Mouse (Mus musculus): ENCODE measurements around the gene Dpp4. TPM values are rescaled to one million over a fixed set of nuclear protein-coding genes. Genes with fewer than 3 reads are reported as not detected.

Gene Dpp4
- polyA plus RNA-seq, 1 experiment from 2014 or later: 9.0 TPM

DNA sequence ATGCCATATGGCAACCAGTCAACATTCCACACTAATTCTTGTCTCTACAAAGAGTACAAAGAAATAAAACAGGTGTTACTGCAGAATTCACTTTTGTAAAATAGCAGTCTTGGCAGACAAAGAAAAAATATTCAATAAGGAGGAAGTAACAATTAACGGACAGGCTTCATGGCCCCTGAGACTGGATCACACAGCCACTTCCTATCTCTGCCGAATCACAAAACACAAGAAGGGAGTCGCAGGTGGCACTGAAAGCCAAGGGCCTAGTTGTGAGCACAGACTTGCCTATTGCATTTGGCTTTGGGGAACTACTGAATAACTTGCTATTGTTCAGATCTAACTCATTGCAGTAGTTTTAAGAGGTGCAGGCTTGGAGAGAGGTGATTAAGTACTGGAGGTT is 19.9 kb downstream of the Dpp4 start:
- no peaks in the 10 kb centered on the region for H3K4me1 ChIP-seq (ENCODE audit: insufficient read depth)
- ATAC-seq (no peak), DNase-seq (no peak)
- no peaks in the 10 kb centered on the region for H3K36me3 ChIP-seq (replicated peaks; ENCODE audit: insufficient read depth, low read length)
- no peak for TF ChIP-seq EP300 (IDR thresholded peaks at IDR 0.05; ENCODE audit: low read depth)
- no peak for TF ChIP-seq CTCF (IDR thresholded peaks at IDR 0.05; ENCODE audit: low read depth)
- H3K4me2 ChIP-seq (ENCODE audit: low read depth, low read length): no peak overlapping the region
- H3K27ac ChIP-seq (ENCODE audit: low read depth): peak overlapping the region; percentile 26; the same call in 1 of the 2 replicates
- no peaks in the 10 kb centered on the region for H3K9me3 ChIP-seq (ENCODE audit: low read length)
- H3K9ac ChIP-seq (replicated peaks): no peak overlapping the region
- no peak overlapping the region for H3K4me3 ChIP-seq (ENCODE audit: low read depth, low read length)
- no peaks in the 10 kb centered on the region for H3K27me3 ChIP-seq (ENCODE audit: insufficient read depth, low read length)
- 37% methylated on average over 3 of the region's 3 CpGs for WGBS (ENCODE audit: insufficient replicate concordance)

DNA sequence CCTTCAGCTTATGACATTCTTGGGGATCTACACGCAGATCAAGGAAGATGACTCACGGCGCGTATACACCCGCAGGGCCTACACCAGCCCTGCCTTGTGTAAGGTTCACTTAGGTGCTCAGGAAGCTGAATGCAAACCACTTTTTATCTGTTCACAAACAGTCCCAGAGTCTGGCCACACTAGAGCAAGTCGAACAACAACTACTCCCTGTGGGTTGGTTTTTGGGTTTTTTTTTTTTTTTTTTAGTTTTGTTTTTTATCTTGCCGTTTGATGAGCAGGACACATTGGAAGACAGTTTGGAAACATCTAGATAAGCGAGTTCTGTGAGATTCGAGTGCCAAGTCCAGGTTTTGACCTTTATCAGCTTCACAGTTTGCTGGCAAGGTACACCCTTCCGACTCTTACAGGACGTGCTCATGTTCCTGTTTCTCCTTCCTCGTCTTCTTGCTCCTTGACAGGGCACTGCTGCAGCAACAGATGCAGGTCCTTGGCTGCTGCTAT is 21.0 kb downstream of the Dpp4 start:
- Histone ChIP-seq H3K4me3 (ENCODE audit: low read depth, low read length) (no peak overlapping the region), H3K4me1 (ENCODE audit: insufficient read depth) (no peaks in the 10 kb centered on the region), H3K27ac (ENCODE audit: low read depth) (peak overlapping the region; percentile 58), H3K4me2 (ENCODE audit: low read depth, low read length) (no peak overlapping the region; the same call in 1 of the 2 replicates), H3K9ac (replicated peaks) (no peak overlapping the region), H3K27me3 (ENCODE audit: insufficient read depth, low read length) (no peaks in the 10 kb centered on the region), H3K9me3 (ENCODE audit: low read length) (no peaks in the 10 kb centered on the region), H3K36me3 (replicated peaks; ENCODE audit: insufficient read depth, low read length) (no peaks in the 10 kb centered on the region; the same call in 1 of the 2 replicates)
- ATAC-seq: peak; percentile 79
- WGBS (ENCODE audit: insufficient replicate concordance): 24% methylated on average over 12 of the region's 12 CpGs
- TF ChIP-seq CTCF (IDR thresholded peaks at IDR 0.05; ENCODE audit: low read depth) (no peak), EP300 (IDR thresholded peaks at IDR 0.05; ENCODE audit: low read depth) (peak; percentile 67; the same call in 1 of the 2 replicates)
- no peak for DNase-seq

DNA sequence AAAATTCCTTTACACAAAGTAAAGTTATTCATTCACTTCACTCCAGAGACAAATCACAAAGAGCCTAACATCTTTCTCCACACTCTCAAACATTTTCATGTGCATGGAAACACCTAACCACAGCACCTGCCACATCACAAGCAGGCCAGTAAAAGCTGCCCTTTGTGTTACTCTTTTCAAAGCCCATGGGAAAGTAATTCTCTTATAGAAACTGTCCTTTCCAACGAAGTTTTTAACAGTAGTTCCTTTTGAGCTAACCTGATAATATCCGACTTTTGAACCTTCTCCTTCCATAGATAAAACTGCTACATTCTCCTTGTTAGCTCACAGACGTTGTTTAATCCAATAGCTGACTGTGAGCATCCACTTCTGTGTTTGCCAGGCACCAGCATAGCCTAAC is 21.7 kb downstream of the Dpp4 start:
- ATAC-seq: no peak
- Histone ChIP-seq H3K9ac (replicated peaks) (no peak overlapping the region), H3K9me3 (ENCODE audit: low read length) (no peaks in the 10 kb centered on the region), H3K4me3 (ENCODE audit: low read depth, low read length) (no peak overlapping the region), H3K4me2 (ENCODE audit: low read depth, low read length) (no peak overlapping the region), H3K4me1 (ENCODE audit: insufficient read depth) (no peaks in the 10 kb centered on the region), H3K27me3 (ENCODE audit: insufficient read depth, low read length) (no peaks in the 10 kb centered on the region), H3K36me3 (replicated peaks; ENCODE audit: insufficient read depth, low read length) (no peaks in the 10 kb centered on the region; the same call in 1 of the 2 replicates), H3K27ac (ENCODE audit: low read depth) (peak overlapping the region; percentile 58; the same call in 1 of the 2 replicates)
- 37% methylated on average over 3 of the region's 3 CpGs for WGBS (ENCODE audit: insufficient replicate concordance)
- DNase-seq: no peak
- TF ChIP-seq EP300 (IDR thresholded peaks at IDR 0.05; ENCODE audit: low read depth) (no peak), CTCF (IDR thresholded peaks at IDR 0.05; ENCODE audit: low read depth) (no peak)

DNA sequence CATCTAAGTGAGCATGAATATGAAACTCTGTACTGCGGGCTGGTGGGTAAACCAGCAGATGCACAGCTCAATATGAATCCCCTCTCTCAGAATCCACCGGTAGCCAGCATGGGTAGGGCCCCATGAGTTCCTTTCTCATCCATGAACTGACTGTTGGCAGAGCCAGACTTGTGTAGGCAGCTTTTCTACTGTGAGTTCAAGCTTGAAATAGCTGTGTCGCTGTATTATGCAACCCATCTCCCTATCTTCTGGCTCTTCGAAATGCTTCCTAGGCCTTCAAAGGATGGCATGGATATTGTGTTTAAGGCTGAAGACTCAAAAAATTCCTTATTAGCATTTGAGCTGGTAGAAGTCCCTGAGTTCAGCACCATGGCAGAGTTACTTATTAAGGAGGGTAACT is 23.2 kb downstream of the Dpp4 start:
- Histone ChIP-seq H3K4me2 (ENCODE audit: low read depth, low read length) (no peak overlapping the region), H3K27ac (ENCODE audit: low read depth) (no peak overlapping the region), H3K9ac (replicated peaks) (no peak overlapping the region), H3K36me3 (replicated peaks; ENCODE audit: insufficient read depth, low read length) (peaks cover 3% of the 10 kb centered on the region; the same call in 1 of the 2 replicates), H3K27me3 (ENCODE audit: insufficient read depth, low read length) (no peaks in the 10 kb centered on the region), H3K4me1 (ENCODE audit: insufficient read depth) (no peaks in the 10 kb centered on the region), H3K9me3 (ENCODE audit: low read length) (no peaks in the 10 kb centered on the region), H3K4me3 (ENCODE audit: low read depth, low read length) (no peak overlapping the region)
- TF ChIP-seq EP300 (IDR thresholded peaks at IDR 0.05; ENCODE audit: low read depth): no peak
- TF ChIP-seq CTCF (IDR thresholded peaks at IDR 0.05; ENCODE audit: low read depth): no peak
- no peak for ATAC-seq
- DNase-seq: no peak
- 81% methylated on average over 4 of the region's 4 CpGs for WGBS (ENCODE audit: insufficient replicate concordance)

DNA sequence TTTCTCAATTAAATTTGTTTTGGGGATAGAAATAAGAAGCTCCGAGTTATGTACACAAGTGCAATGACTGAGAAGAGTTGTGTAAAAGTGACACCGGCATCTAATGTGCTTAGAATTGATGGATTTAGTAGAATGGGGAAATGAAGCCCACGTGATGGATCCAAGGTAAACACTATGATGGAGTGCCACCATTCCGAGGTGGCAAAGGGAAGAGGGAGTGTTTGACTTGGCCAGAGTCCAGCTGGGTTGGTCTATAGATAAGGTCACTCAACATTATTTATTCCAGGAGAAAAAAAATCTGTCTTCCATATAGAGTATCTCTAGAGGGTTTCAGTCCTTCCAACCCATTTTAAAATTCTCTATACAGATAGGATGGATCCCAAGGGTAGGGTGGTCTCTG is 28.8 kb downstream of the Dpp4 start:
- Histone ChIP-seq H3K27me3 (ENCODE audit: insufficient read depth, low read length) (no peaks in the 10 kb centered on the region), H3K9ac (replicated peaks) (no peak overlapping the region), H3K4me1 (ENCODE audit: insufficient read depth) (peaks cover 2% of the 10 kb centered on the region; the same call in 1 of the 2 replicates), H3K4me3 (ENCODE audit: low read depth, low read length) (no peak overlapping the region), H3K4me2 (ENCODE audit: low read depth, low read length) (no peak overlapping the region), H3K9me3 (ENCODE audit: low read length) (no peaks in the 10 kb centered on the region), H3K27ac (ENCODE audit: low read depth) (no peak overlapping the region), H3K36me3 (replicated peaks; ENCODE audit: insufficient read depth, low read length) (peaks cover 3% of the 10 kb centered on the region; the same call in 1 of the 2 replicates)
- peak; percentile 90 for ATAC-seq
- WGBS (ENCODE audit: insufficient replicate concordance): 42% methylated on average over 4 of the region's 4 CpGs
- DNase-seq: peak; percentile 54
- TF ChIP-seq CTCF (IDR thresholded peaks at IDR 0.05; ENCODE audit: low read depth) (no peak), EP300 (IDR thresholded peaks at IDR 0.05; ENCODE audit: low read depth) (no peak)

DNA sequence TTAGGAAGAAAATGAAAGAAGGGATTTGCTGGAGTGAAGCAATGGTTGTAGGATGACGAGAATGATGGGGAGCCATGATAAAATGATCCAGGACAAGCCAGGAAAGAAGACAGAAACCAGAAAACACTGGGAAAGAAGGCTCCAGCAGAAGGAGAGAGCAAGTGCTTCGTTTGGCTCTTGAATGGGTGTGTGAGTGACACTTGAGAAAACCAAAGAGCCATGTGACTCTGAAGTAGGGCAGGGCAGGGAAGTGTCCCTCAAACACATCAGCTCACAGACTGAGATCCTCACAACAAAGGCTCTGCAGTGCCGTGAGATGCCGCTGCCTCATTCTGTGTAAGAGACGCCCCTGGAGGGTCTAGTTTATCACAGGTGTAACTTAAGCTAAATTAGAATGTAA is 29.6 kb downstream of the Dpp4 start:
- no peak overlapping the region for H3K27ac ChIP-seq (ENCODE audit: low read depth)

More for the DNA sequence above, 29.6 kb downstream of the Dpp4 start:
- WGBS (ENCODE audit: insufficient replicate concordance): 66% methylated on average over 5 of the region's 5 CpGs
- DNase-seq (no peak), ATAC-seq (no peak)
- H3K4me2 ChIP-seq (ENCODE audit: low read depth, low read length): no peak overlapping the region
- TF ChIP-seq CTCF (IDR thresholded peaks at IDR 0.05; ENCODE audit: low read depth) (no peak), EP300 (IDR thresholded peaks at IDR 0.05; ENCODE audit: low read depth) (no peak)
- peaks cover 2% of the 10 kb centered on the region; the same call in 1 of the 2 replicates for H3K4me1 ChIP-seq (ENCODE audit: insufficient read depth)
- H3K9ac ChIP-seq (replicated peaks): no peak overlapping the region
- H3K4me3 ChIP-seq (ENCODE audit: low read depth, low read length): no peak overlapping the region
- peaks cover 3% of the 10 kb centered on the region; the same call in 1 of the 2 replicates for H3K36me3 ChIP-seq (replicated peaks; ENCODE audit: insufficient read depth, low read length)
- H3K27me3 ChIP-seq (ENCODE audit: insufficient read depth, low read length): no peaks in the 10 kb centered on the region
- no peaks in the 10 kb centered on the region for H3K9me3 ChIP-seq (ENCODE audit: low read length)
